Mouse (Mus musculus) intestine, postnatal 0 days (tissue): ENCODE data around the gene Pfkfb2. TPM values are rescaled to one million over a fixed set of nuclear protein-coding genes. Genes with fewer than 3 reads are reported as not detected.

Experiments
- ATAC-seq: fragments of 200-750 bp; cut with Nextera tagmentation; 2 replicates; pipeline ENCODE4 v1.8.0; 2017; ENCODE audit warnings: mild to moderate bottlenecking, moderate TSS enrichment, moderate library complexity
- H3K27ac ChIP-seq: fragments of 300-500 bp; sonication (generic); 2 replicates; pipeline ENCODE4 v1.5.1; 2014; ENCODE audit warnings: mild to moderate bottlenecking, low read depth, low read length, moderate library complexity
- H3K27me3 ChIP-seq: fragments of 300-500 bp; sonication (generic); replicated peaks from 2 replicates; pipeline ENCODE4 v1.6.1; 2014; ENCODE audit warnings: low read length, mixed read lengths; ENCODE audit not compliant: control insufficient read depth, insufficient read depth
- H3K36me3 ChIP-seq: fragments of 300-500 bp; sonication (generic); 2 replicates; pipeline ENCODE4 v1.6.1; 2014; ENCODE audit warnings: mild to moderate bottlenecking, moderate library complexity; ENCODE audit not compliant: control insufficient read depth, insufficient read depth
- H3K4me1 ChIP-seq: fragments of 300-500 bp; sonication (generic); replicated peaks from 2 replicates; pipeline ENCODE4 v1.6.1; 2014; ENCODE audit warnings: antibody characterized with exemption, low read length, mixed read lengths; ENCODE audit not compliant: control insufficient read depth, insufficient read depth
- H3K4me2 ChIP-seq: fragments of 300-500 bp; sonication (generic); replicated peaks from 2 replicates; pipeline ENCODE4 v1.6.1; 2014; ENCODE audit warnings: low read depth, mild to moderate bottlenecking, moderate library complexity
- H3K4me3 ChIP-seq: fragments of 300-500 bp; sonication (generic); 2 replicates; pipeline ENCODE4 v1.5.1; 2014; ENCODE audit warnings: low read depth, low read length
- H3K9ac ChIP-seq: fragments of 300-500 bp; sonication (generic); 2 replicates; pipeline ENCODE4 v1.6.1; 2014; ENCODE audit warnings: mild to moderate bottlenecking, low read depth, low read length
- H3K9me3 ChIP-seq: fragments of 300-500 bp; sonication (generic); 2 replicates; pipeline ENCODE4 v1.6.1; 2016; ENCODE audit warnings: mixed run types; ENCODE audit not compliant: control insufficient read depth
- CTCF ChIP-seq: sonication (generic); IDR thresholded peaks from 2 replicates; pipeline ENCODE4 v1.5.1; 2016; ENCODE audit warnings: low read depth, mild to moderate bottlenecking, control low read depth, antibody characterized with exemption, moderate library complexity
- WGBS: fragments of 180-500 bp; shearing (Covaris S2); extraction: QIAGEN DNeasy Blood & Tissue Kit; methylation state at CpG from one replicate; pipeline ENCODE4 v1.1.7; 2014; 5-methylcytosine and 5-hydroxymethylcytosine counted together
- polyA plus RNA-seq: library from polyadenylated mRNA; unstranded; fragments of >200 nt; fragmentation: Nextera tagmentation; extraction: Ambion mirVana; gene quantifications from 2 replicates; pipeline ENCODE4 v1.2.1, GENCODE M21; 2015

The Pfkfb2 gene
- polyA plus RNA-seq, 1 experiment from 2014 or later, result 6.1 TPM

DNA sequence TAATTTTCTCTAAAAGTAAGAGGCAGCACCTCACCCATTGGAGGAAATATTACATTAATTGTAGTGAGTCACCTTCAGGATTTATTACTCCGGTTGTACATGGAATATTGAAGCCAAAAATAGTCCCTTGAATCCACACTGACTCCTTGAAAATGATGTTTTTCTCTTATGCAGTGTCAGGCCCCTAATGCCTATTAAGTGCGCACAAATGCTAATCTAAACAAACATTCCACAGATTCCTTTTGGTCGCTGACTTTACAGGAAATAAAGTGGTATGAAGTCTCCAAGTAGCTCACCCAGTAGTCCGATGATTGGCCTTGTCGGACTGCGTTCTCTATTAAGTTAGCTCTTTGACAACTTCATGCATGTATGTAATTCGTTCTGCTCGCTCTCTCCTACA is 5.8 kb upstream of the Pfkfb2 start:
- H3K4me3 ChIP-seq, result peak overlapping the region; percentile 49
- WGBS, result 19% methylated on average over 8 of the region's 8 CpGs
- no peak for ATAC-seq

DNA sequence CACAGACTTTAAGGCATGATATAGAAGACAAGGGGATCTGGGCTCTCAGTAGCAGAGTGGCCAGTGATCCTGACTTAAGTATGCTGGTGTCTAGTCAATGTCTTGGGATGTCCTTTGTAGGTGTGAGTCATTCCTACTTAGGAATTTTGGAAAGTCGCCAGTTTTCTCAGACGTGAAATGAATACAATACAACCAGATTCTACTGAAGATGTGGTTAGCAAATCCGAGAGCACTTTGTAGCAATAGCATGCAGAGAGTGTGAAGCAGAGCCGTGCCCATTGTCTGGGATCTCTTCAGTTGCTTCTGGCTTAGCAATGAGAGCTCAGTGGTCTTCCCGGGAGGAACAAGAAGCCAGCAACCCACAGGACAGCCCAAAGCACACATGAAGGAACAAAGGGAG is 5.4 kb upstream of the Pfkfb2 start:
- TF ChIP-seq CTCF, result no peak
- no peaks in the 10 kb centered on the region for H3K9me3 ChIP-seq
- 0 out of 2 replicates have a peak, but pooled peaks cover 5% of the 10 kb centered on the region for H3K36me3 ChIP-seq
- ATAC-seq, result no peak
- peak overlapping the region; percentile 62 for H3K4me2 ChIP-seq
- H3K4me3 ChIP-seq, result peak overlapping the region; percentile 49
- H3K9ac ChIP-seq, result peak overlapping the region; percentile 22; the same call in 1 of the 2 replicates
- no peaks in the 10 kb centered on the region for H3K27me3 ChIP-seq
- H3K27ac ChIP-seq, result peak overlapping the region; percentile 37
- WGBS, result 9% methylated on average over 5 of the region's 5 CpGs
- H3K4me1 ChIP-seq, result peaks cover 5% of the 10 kb centered on the region; the same call in 1 of the 2 replicates

More for the DNA sequence above, 5.8 kb upstream of the Pfkfb2 start:
- H3K4me2 ChIP-seq, result peak overlapping the region; percentile 62
- H3K9me3 ChIP-seq, result no peaks in the 10 kb centered on the region
- peaks cover 5% of the 10 kb centered on the region; the same call in 1 of the 2 replicates for H3K4me1 ChIP-seq
- peak overlapping the region; percentile 22; the same call in 1 of the 2 replicates for H3K9ac ChIP-seq
- H3K27me3 ChIP-seq, result no peaks in the 10 kb centered on the region
- 0 out of 2 replicates have a peak, but pooled peaks cover 5% of the 10 kb centered on the region for H3K36me3 ChIP-seq
- TF ChIP-seq CTCF, result no peak
- H3K27ac ChIP-seq, result peak overlapping the region; percentile 57

- peaks cover 5% of the 10 kb centered on the region; the same call in 1 of the 2 replicates for H3K4me1 ChIP-seq
- H3K27me3 ChIP-seq, result no peaks in the 10 kb centered on the region
- ATAC-seq, result peak; percentile 40
- TF ChIP-seq CTCF, result no peak
- peak overlapping the region; percentile 62 for H3K4me2 ChIP-seq
- 46% methylated on average over 4 of the region's 4 CpGs for WGBS
- H3K9me3 ChIP-seq, result no peaks in the 10 kb centered on the region
- peak overlapping the region; percentile 37 for H3K27ac ChIP-seq
- H3K36me3 ChIP-seq, result 0 out of 2 replicates have a peak, but pooled peaks cover 5% of the 10 kb centered on the region
- H3K4me3 ChIP-seq, result peak overlapping the region; percentile 49
- H3K9ac ChIP-seq, result no peak overlapping the region
These were observed 4.6 kb upstream of the Pfkfb2 start for GRCm38 (mm10) chr1:130733671-130734070.

- no peaks in the 10 kb centered on the region for H3K9me3 ChIP-seq
- TF ChIP-seq CTCF, result no peak
- peak overlapping the region; percentile 37; the same call in 1 of the 2 replicates for H3K27ac ChIP-seq
- no peaks in the 10 kb centered on the region for H3K36me3 ChIP-seq
- H3K27me3 ChIP-seq, result no peaks in the 10 kb centered on the region
- H3K4me2 ChIP-seq, result peak overlapping the region; percentile 62
- H3K4me3 ChIP-seq, result peak overlapping the region; percentile 49
- H3K9ac ChIP-seq, result 0 out of 2 replicates have a peak overlapping the region, but pooled peaks have one; percentile 17
- H3K4me1 ChIP-seq, result peaks cover 5% of the 10 kb centered on the region; the same call in 1 of the 2 replicates
- 34% methylated on average over 13 of the region's 13 CpGs for WGBS
- peak; percentile 1; the same call in 1 of the 2 replicates for ATAC-seq
These were observed 3.9 kb upstream of the Pfkfb2 start for GRCm38 (mm10) chr1:130732706-130733658.

DNA sequence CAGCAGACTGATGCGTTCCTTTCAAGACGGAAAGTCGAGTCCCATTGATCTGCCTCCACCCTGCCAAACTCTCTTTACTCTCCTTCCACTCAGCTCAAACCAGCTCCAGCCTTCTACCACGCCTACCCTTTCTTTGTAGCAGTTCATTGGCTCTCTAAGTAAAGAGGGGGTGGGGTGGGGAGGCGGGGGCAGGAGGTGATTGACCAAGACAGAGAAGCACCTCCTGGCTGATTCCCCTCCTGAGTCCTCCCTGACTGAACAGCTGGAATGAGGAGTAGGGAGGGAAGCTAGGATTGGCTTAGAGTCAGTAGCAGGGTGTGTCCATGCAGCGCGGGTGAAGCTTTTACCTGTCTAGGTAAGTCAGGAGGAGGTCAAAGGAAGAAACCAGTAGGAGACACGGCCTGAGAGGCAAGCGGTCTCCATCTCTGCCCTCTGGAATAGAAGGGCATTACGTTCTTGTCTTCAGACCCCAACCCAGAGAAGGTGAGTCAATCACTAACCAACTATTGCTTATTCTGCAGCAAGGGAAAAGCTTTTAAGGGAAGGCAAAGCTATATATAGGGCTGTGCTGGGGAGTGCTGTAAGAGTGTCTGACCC is 2.8 kb upstream of the Pfkfb2 start, which contains the start of gene AA986860:
AA986860 (plus strand) TSS at position 236 of the 597 bp plus-strand sequence.
- peak; percentile 96 for ATAC-seq

DNA sequence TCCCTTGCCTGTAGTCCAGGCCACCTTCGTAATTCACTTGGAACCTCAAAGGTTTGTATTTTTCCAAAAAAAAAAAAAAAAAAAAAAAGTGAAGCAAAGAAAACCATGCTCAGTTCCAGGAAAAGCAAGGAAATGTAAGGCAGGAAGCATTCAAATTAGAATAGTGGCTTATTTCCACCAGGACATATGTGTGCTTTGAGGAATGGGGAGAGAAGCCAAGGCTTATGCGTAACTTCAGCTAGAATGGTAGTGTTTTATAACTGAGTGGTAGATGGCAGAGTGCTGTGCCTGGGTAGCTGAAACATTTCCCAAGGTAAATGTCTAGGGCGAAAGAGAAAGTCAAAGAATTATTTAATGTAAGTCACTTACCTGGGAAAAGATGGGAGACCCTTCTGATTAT is 345 bp downstream of the Pfkfb2 start:
- Histone ChIP-seq H3K4me1 (peaks cover 2% of the 10 kb centered on the region; the same call in 1 of the 2 replicates), H3K27ac (no peak overlapping the region), H3K27me3 (no peaks in the 10 kb centered on the region), H3K9me3 (no peaks in the 10 kb centered on the region), H3K4me2 (no peak overlapping the region), H3K36me3 (no peaks in the 10 kb centered on the region), H3K9ac (no peak overlapping the region), H3K4me3 (no peak overlapping the region)
- no peak for TF ChIP-seq CTCF
- ATAC-seq, result no peak
- WGBS, result 93% methylated on average over 3 of the region's 3 CpGs

More for the DNA sequence above, 2.8 kb upstream of the Pfkfb2 start, which contains the start of gene AA986860:
- no peaks in the 10 kb centered on the region for H3K9me3 ChIP-seq
- no peaks in the 10 kb centered on the region for H3K36me3 ChIP-seq
- H3K9ac ChIP-seq, result 0 out of 2 replicates have a peak within 1 kb of the TSS, but pooled peaks have one; percentile 17
- peak within 1 kb of the TSS; percentile 42 for H3K27ac ChIP-seq
- no peak for TF ChIP-seq CTCF
- H3K4me3 ChIP-seq, result peak within 1 kb of the TSS; percentile 49
- no peaks in the 10 kb centered on the region for H3K27me3 ChIP-seq
- H3K4me1 ChIP-seq, result peaks cover 5% of the 10 kb centered on the region; the same call in 1 of the 2 replicates
- H3K4me2 ChIP-seq, result peak within 1 kb of the TSS; percentile 62
- 7% methylated on average over 10 of the region's 10 CpGs for WGBS
